Mouse (Mus musculus): ENCODE data around the gene Vhl. TPM values are rescaled to one million over a fixed set of nuclear protein-coding genes. Genes with fewer than 3 reads are reported as not detected.

Vhl gene
- polyA plus RNA-seq, 1 experiment from 2014 or later = 39.5 TPM

DNA sequence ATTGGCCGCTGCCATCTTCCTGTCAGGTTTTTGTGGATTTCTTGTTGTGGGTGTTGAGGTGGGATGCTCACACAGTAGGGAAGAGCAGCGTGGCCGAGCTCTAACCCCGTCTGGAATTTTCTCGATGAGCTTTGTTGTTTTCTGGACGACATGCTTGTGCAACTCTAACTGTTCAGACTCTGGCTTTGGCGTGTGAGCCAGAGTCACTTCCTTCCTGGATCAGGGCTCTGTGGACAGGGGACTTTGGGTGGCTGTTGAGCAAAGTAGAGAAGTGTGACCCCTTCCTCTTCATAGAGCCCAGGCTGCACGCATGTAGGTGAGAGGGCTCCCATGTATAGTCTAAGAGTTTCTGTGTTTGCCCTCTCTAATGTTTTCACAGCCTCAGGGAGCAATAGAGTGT, 30.3 kb downstream of the Vhl start:
- ATAC-seq (ENCODE audit: insufficient read depth, low FRiP score, low read depth) = no peak
- H3K4me1 ChIP-seq = no peaks in the 10 kb centered on the region
- no peaks in the 10 kb centered on the region for H3K27me3 ChIP-seq (replicated peaks)
- H3K9ac ChIP-seq = no peak overlapping the region
- no peak overlapping the region for H3K4me3 ChIP-seq (replicated peaks)
- H3K27ac ChIP-seq = no peak overlapping the region
- 69% methylated on average over 8 of the region's 8 CpGs for WGBS
- H3K9me3 ChIP-seq = no peaks in the 10 kb centered on the region
- no peak overlapping the region for H3K4me2 ChIP-seq
- H3K36me3 ChIP-seq = no peaks in the 10 kb centered on the region

DNA sequence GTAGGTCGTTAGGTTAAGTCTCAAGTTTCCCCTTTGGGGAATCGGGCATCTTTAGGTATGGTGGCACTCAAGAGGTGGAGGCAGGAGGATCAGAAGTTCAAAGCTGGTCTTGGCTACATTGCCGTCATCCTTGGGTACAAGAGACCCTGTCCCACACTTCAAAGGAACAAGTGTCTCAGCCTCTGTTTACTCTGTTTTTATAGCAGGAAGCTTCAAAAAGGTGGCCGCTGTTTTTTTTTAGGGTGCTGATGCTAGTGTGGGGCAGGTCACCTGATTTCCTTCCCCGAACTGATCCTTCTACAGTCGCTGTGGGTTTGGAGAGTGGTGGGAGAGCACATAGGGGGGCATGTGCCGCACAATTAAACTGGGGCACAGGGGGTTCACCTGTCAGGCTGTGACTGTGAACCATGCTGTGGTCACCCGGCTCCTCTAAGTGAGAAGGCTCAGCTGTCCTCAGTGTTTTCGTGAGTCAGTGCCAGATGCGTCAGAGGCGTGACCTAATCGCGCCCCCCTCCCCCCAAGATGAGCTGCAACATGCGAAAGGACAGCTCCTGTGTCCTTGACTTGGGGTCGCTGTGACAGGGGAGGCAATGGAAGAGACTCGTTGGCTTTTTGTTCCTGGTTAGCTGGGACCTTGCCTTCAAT, 31.1 kb downstream of the Vhl start:
- Histone ChIP-seq H3K4me1 (no peaks in the 10 kb centered on the region), H3K9me3 (no peaks in the 10 kb centered on the region), H3K27ac (no peak overlapping the region), H3K4me2 (no peak overlapping the region), H3K9ac (no peak overlapping the region), H3K36me3 (no peaks in the 10 kb centered on the region), H3K4me3 (replicated peaks) (no peak overlapping the region), H3K27me3 (replicated peaks) (no peaks in the 10 kb centered on the region)
- WGBS = 63% methylated on average over 16 of the region's 16 CpGs
- ATAC-seq (ENCODE audit: insufficient read depth, low FRiP score, low read depth) = no peak

DNA sequence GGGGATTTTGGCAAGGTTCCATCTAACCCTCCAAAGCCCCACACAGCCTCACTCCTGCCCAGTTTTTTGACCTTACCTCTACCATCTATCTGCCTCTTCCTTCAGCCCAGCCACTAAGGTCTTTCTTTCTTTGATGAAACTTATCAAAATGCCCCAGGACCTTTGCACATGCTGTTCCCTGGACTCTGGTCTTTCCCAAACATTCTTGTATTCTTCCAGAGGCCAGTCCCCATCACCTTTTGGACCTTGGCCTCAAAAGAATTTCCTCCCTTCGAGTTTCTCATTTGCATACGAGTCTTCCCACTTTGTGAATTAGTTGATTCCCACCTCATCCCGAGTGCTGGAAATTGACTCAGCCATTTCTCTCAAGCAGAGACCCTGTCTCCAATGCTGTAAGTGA, 31.7 kb downstream of the Vhl start:
- no peak for ATAC-seq (ENCODE audit: insufficient read depth, low FRiP score, low read depth)
- H3K36me3 ChIP-seq = no peaks in the 10 kb centered on the region
- H3K9ac ChIP-seq = no peak overlapping the region
- H3K27ac ChIP-seq = no peak overlapping the region
- no peaks in the 10 kb centered on the region for H3K9me3 ChIP-seq
- no peaks in the 10 kb centered on the region for H3K27me3 ChIP-seq (replicated peaks)
- no peak overlapping the region for H3K4me2 ChIP-seq
- H3K4me1 ChIP-seq = no peaks in the 10 kb centered on the region
- 83% methylated on average over 3 of the region's 3 CpGs for WGBS
- H3K4me3 ChIP-seq (replicated peaks) = no peak overlapping the region

DNA sequence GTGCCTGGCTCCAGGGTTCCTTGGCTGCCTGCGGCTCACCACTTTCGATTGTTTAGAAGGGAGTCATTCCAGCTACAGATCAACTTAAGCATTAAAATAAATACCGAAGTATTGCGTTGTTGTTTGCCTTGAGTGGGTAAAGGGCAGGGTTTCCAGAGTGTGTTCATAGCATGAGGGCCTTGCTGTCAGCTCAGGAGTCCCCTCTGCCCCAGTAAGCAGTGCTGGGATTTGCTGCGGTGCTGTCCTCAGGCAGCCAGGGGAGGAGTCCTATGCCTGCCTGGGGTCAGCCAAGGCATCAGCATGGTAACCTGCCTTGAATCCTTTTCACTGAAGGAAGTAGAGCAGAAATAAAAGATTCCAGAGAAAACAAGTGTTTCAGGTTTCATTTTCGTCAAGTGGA, 33.1 kb downstream of the Vhl start:
- Histone ChIP-seq H3K36me3 (no peaks in the 10 kb centered on the region), H3K27me3 (replicated peaks) (no peaks in the 10 kb centered on the region), H3K27ac (no peak overlapping the region), H3K9me3 (no peaks in the 10 kb centered on the region), H3K4me1 (peaks cover 6% of the 10 kb centered on the region; the same call in 1 of the 2 replicates), H3K4me2 (no peak overlapping the region), H3K4me3 (replicated peaks) (no peak overlapping the region), H3K9ac (no peak overlapping the region)
- WGBS = 77% methylated on average over 6 of the region's 6 CpGs
- ATAC-seq (ENCODE audit: insufficient read depth, low FRiP score, low read depth) = no peak

DNA sequence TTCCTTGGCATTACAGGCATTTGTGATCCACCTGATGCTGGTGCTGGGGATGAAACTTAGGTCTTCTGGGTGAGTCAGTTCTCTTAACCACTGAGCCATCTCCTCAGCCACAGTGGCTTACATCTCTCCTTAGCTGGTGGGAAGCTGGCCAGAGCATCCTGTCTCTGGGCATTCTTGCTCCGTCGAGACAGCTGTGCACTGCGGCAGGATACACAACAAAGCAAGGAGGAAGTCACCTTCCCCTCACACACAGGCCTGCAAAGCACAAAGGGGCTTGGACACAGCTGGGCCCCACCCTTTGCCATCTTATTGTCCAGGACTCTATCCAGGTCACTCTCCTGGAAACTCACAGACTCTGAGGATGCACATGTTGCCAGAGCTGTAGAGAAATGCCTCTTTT, 34.5 kb downstream of the Vhl start:
- H3K9me3 ChIP-seq = no peaks in the 10 kb centered on the region
- no peaks in the 10 kb centered on the region for H3K27me3 ChIP-seq (replicated peaks)
- peaks cover 9% of the 10 kb centered on the region; the same call in 1 of the 2 replicates for H3K4me1 ChIP-seq
- no peak overlapping the region for H3K9ac ChIP-seq
- no peak overlapping the region for H3K4me2 ChIP-seq
- H3K4me3 ChIP-seq (replicated peaks) = no peak overlapping the region
- H3K27ac ChIP-seq = peak overlapping the region; percentile 35; the same call in 1 of the 2 replicates
- ATAC-seq (ENCODE audit: insufficient read depth, low FRiP score, low read depth) = no peak
- H3K36me3 ChIP-seq = no peaks in the 10 kb centered on the region
- 60% methylated on average over 3 of the region's 3 CpGs for WGBS

DNA sequence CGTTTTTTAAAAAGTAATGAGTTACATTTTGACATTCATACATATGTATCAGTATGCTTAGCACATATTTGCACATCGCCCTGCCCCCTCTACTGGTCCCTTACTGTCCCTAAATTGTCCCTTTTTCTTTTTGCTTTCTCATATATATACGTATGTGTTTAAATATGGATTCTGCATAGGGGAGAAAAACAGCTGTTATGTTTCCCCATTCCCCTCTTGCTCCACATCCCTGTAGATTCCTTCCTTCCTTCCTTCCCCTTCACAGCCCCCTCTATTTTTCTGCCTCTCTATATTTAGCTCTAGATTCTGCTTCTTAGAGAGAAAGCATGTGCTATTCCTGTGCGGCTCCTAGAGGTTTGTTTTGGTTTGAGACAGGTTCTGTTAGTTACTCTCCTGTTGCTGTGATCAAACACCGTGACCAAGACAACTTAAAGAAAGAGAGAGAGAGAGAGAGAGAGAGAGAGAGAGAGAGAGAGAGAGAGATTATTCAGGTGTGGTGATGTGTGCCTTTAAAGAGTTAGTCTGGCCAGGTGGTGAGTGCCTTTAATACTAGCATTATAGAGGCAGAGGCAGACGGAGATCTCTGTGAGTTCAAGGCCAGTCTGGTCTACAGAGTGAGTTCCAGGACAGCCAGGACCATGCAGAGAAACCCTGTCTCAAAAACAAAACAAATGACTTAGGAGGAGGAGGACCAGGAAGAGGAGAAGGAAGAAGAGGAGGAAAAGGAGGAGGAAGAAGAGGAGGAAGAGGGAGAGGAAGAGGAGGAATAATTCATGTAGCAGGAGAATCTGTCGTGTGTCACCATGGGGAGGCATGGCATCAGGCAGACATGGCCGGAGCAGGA, 36.1 kb downstream of the Vhl start:
- ATAC-seq (ENCODE audit: insufficient read depth, low FRiP score, low read depth) = no peak
- 58% methylated on average over 8 of the region's 8 CpGs for WGBS
- Histone ChIP-seq H3K27ac (0 out of 2 replicates have a peak overlapping the region, but pooled peaks have one; percentile 7), H3K27me3 (replicated peaks) (no peaks in the 10 kb centered on the region), H3K4me2 (no peak overlapping the region), H3K9me3 (no peaks in the 10 kb centered on the region), H3K36me3 (no peaks in the 10 kb centered on the region), H3K4me1 (peaks cover 9% of the 10 kb centered on the region; the same call in 1 of the 2 replicates), H3K4me3 (replicated peaks) (no peak overlapping the region), H3K9ac (no peak overlapping the region)

DNA sequence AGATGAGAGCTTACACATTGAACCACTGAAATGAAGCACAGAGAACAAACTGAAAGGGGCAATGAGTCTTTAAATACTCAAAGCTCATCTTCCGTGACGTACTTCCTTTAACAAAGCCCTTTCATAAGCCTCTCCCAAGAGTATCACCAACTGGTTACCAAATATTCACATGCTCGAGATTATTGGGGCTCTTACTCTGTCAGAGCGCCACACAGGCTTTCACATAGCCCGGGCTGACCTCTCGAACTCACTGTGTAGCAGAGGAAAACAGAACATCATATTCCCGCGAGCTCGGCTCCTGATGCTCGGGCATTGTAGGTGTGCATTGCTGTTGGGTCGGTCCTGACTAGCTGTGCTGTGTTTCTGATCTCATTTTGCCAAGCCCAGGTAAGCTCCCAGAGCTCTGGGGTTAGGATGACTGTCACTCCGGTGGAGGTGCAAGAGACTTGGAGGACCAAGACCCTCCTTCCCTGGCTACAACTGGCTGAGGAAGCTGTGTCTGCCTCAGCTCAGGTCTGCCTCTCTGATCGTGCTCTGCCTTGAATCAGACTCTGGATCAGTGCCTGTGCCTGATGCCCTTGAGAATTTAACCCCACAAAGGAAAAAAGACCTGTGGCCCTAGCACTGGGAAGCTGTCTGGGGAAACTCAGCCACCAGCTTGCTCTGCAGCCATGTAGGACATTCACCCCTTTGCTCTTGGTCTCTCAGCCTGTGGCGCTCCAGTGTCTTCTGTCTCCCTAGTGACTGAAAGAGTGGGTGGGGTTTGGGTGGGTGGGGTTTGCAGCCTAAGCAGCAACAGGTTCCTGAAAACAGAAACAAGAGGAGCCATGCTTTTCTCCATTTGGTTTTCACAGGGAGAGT, 37.0 kb downstream of the Vhl start:
- H3K9me3 ChIP-seq = no peaks in the 10 kb centered on the region

DNA sequence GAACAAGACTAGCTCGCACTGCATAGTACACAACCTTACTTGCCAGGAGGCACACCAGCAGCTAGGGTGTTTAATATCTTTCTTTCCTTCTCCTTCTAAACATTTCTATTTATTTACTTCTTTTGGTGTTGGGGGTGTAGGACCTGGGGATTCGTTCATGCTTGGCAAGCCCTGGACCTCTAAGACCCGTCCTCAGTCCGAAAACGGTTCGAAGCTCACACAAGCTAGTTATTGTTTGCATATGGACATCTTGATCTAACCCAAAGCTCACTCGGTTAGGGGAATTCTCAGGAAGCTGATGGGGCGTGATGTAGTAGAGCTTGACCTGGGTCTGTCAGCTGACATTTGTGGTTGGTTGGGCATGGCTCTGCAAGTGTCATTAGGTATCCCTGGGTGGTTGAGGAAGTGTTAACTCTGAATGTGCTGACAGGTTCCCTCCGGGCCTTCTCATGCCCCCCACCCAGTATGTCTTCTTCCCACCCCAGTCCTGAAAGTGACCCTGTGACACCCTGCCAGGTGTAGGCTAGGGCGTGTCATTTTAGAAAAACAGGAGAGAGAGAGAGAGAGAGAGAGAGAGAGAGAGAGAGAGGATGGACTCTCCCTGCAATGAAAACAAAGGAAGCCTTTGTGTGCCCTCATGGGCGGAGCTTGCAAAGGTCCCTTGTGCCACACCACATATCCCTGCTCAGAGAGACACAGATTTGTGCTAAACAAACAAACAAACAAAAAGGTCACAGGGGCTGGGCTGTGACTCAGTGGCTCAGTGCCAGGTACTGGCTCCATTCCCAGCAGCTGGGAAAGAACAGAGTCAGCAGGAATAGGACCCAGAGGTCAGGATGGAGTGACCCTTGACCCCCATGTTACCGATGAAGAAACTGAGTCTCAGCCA, 37.8 kb downstream of the Vhl start:
- peaks cover 9% of the 10 kb centered on the region; the same call in 1 of the 2 replicates for H3K4me1 ChIP-seq
- H3K4me2 ChIP-seq = no peak overlapping the region
- WGBS = 56% methylated on average over 12 of the region's 12 CpGs
- peak; percentile 52 for ATAC-seq (ENCODE audit: insufficient read depth, low FRiP score, low read depth)
- H3K4me3 ChIP-seq (replicated peaks) = no peak overlapping the region
- no peak overlapping the region for H3K9ac ChIP-seq
- H3K27me3 ChIP-seq (replicated peaks) = no peaks in the 10 kb centered on the region
- H3K9me3 ChIP-seq = no peaks in the 10 kb centered on the region
- peak overlapping the region; percentile 31; the same call in 1 of the 2 replicates for H3K27ac ChIP-seq
- H3K36me3 ChIP-seq = no peaks in the 10 kb centered on the region

More for the DNA sequence above, 37.0 kb downstream of the Vhl start:
- no peaks in the 10 kb centered on the region for H3K36me3 ChIP-seq
- peaks cover 9% of the 10 kb centered on the region; the same call in 1 of the 2 replicates for H3K4me1 ChIP-seq
- peak overlapping the region; percentile 31; the same call in 1 of the 2 replicates for H3K27ac ChIP-seq
- ATAC-seq (ENCODE audit: insufficient read depth, low FRiP score, low read depth) = no peak
- no peak overlapping the region for H3K9ac ChIP-seq
- no peaks in the 10 kb centered on the region for H3K27me3 ChIP-seq (replicated peaks)
- no peak overlapping the region for H3K4me2 ChIP-seq
- WGBS = 64% methylated on average over 14 of the region's 14 CpGs
- no peak overlapping the region for H3K4me3 ChIP-seq (replicated peaks)

DNA sequence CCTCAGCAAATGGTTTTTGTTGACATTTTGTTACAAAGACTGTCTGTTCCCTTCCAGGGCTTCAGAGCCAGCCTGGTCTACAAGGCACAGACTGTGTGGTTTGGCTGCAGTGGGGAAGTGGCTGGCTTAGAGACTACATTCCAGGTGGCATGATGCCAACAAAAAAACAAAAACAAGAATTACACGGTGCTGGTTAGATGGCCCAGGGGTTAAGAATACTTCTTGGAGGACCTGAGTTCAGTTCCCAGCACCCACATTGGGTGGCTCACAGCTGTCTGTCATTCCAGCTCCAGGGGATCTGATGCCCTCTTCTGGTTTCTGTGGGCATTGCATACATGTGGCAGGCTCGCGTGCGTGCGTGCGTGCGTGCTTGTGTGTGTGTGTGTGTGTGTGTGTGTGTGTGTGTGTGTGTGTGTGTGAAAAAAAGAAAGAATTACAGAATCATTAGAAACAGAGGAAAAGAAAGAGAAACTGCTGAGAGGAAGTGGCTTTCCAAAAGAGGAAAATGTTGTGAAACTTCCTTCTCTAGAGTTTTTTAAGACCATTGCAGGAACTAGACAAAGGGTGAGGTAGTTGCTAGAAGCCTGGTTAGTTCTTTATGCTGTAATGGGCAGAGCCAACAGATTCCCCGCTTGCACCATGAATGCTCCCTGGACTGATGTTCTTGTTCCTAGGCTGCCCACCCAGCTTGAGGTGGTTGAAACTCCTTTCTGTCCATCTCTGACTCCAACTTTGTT, 39.4 kb downstream of the Vhl start:
- H3K27ac ChIP-seq = no peak overlapping the region

DNA sequence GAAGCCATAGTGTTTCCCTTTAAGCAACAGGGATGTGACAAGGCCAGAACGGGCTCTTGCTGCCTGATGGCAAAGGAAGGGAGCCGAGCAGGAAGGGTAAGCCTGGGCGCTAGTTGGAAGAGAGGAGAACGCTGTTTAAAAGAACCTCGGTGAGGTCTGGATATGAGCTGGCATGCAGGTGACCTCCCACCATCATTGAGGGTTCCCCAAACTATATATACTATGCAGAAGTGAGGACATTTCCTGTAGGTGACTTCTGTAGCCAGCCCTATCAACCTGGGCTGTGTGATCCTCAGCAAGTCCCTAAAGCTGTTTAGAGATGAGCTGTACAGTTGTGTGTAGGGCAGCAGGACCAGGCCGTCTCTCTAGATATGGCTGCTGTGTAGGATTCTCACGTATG, 40.5 kb downstream of the Vhl start:
- ATAC-seq (ENCODE audit: insufficient read depth, low FRiP score, low read depth) = no peak
- WGBS = 86% methylated on average over 7 of the region's 7 CpGs
- Histone ChIP-seq H3K27me3 (replicated peaks) (no peaks in the 10 kb centered on the region), H3K9ac (no peak overlapping the region), H3K9me3 (no peaks in the 10 kb centered on the region), H3K36me3 (no peaks in the 10 kb centered on the region), H3K27ac (no peak overlapping the region), H3K4me1 (peaks cover 17% of the 10 kb centered on the region), H3K4me3 (replicated peaks) (no peak overlapping the region), H3K4me2 (no peak overlapping the region)

More for the DNA sequence above, 39.4 kb downstream of the Vhl start:
- no peaks in the 10 kb centered on the region for H3K27me3 ChIP-seq (replicated peaks)
- peaks cover 12% of the 10 kb centered on the region; the same call in 1 of the 2 replicates for H3K4me1 ChIP-seq
- no peak overlapping the region for H3K9ac ChIP-seq
- no peaks in the 10 kb centered on the region for H3K9me3 ChIP-seq
- H3K4me3 ChIP-seq (replicated peaks) = no peak overlapping the region
- WGBS = 92% methylated on average over 8 of the region's 8 CpGs
- H3K4me2 ChIP-seq = no peak overlapping the region
- ATAC-seq (ENCODE audit: insufficient read depth, low FRiP score, low read depth) = no peak
- H3K36me3 ChIP-seq = no peaks in the 10 kb centered on the region

Measured in stomach, embryonic 15.5 days (tissue).